Mouse (Mus musculus) embryonic fibroblast, embryonic 13.5 days (primary cell): ENCODE data around the gene Rabepk. TPM values are rescaled to one million over a fixed set of nuclear protein-coding genes. Genes with fewer than 3 reads are reported as not detected.
A peak's percentile ranks its signal among the peaks of the same experiment; 100 is the strongest.
"Not testable (repeated sequence)": the region's sequence is repeated elsewhere in the genome, so short reads cannot be mapped to it uniquely, and the experiment has no call there.

Experiments used
- H3K27ac ChIP-seq: 2 replicates; pipeline ENCODE4 v1.5.1; 2012; ENCODE audit warnings: low read length, control low read depth, inconsistent platforms; ENCODE audit not compliant: insufficient read depth
- H3K4me1 ChIP-seq: 2 replicates; pipeline ENCODE4 v1.6.1; 2011; ENCODE audit warnings: low read length; ENCODE audit not compliant: control insufficient read depth, insufficient read depth
- H3K4me3 ChIP-seq: 2 replicates; pipeline ENCODE4 v1.5.1; 2011; ENCODE audit warnings: mild to moderate bottlenecking, control low read depth, low read length; ENCODE audit not compliant: insufficient read depth
- CTCF ChIP-seq: IDR thresholded peaks from 2 replicates; pipeline ENCODE4 v1.5.1; 2011; ENCODE audit warnings: mild to moderate bottlenecking, control low read depth, low read length, moderate library complexity, borderline replicate concordance; ENCODE audit not compliant: insufficient read depth
- POLR2A ChIP-seq: IDR thresholded peaks from 2 replicates; pipeline ENCODE4 v1.6.1; 2011; ENCODE audit warnings: low read depth, mild to moderate bottlenecking, control low read depth, low read length, moderate library complexity
- polyA plus RNA-seq: library from polyadenylated mRNA; stranded (reverse); fragments of >200 nt; gene quantifications from 2 replicates; pipeline ENCODE4 v1.2.4, GENCODE M21; 2011; ENCODE audit warnings: low read depth; ENCODE audit not compliant: missing spikeins, insufficient read length

The Rabepk gene
- polyA plus RNA-seq, 1 experiment = 41.3 TPM

- Histone ChIP-seq H3K4me1 (peaks cover 10% of the 10 kb centered on the region), H3K27ac (peak overlapping the region; percentile 83), H3K4me3 (peak overlapping the region; percentile 94)
- TF ChIP-seq POLR2A (no peak), CTCF (no peak)
Observed at GRCm38 (mm10) chr2:34770951-34771350, 28.8 kb downstream of the Rabepk start.

GRCm38 (mm10) chr2:34770049-34770448 is 29.7 kb downstream of the Rabepk start:
- Histone ChIP-seq H3K27ac (peak overlapping the region; percentile 99), H3K4me1 (peaks cover 10% of the 10 kb centered on the region), H3K4me3 (no peak overlapping the region)
- TF ChIP-seq CTCF (no peak), POLR2A (peak; percentile 31; the same call in 1 of the 2 replicates)

- H3K4me3 ChIP-seq = no peak overlapping the region
- H3K4me1 ChIP-seq = peaks cover 6% of the 10 kb centered on the region; the same call in 1 of the 2 replicates
- TF ChIP-seq CTCF (no peak), POLR2A (no peak)
- no peak overlapping the region for H3K27ac ChIP-seq
Observed at GRCm38 (mm10) chr2:34764801-34765200, 34.9 kb downstream of the Rabepk start.

- Histone ChIP-seq H3K4me1 (peaks cover 6% of the 10 kb centered on the region; the same call in 1 of the 2 replicates), H3K4me3 (no peak overlapping the region), H3K27ac (no peak overlapping the region)
- TF ChIP-seq CTCF = no peak
- TF ChIP-seq POLR2A = no peak
Observed at GRCm38 (mm10) chr2:34762872-34763271, 36.8 kb downstream of the Rabepk start.

GRCm38 (mm10) chr2:34762174-34762573 is 37.5 kb downstream of the Rabepk start:
- Histone ChIP-seq H3K4me3 (no peak overlapping the region), H3K27ac (no peak overlapping the region), H3K4me1 (peaks cover 6% of the 10 kb centered on the region; the same call in 1 of the 2 replicates)
- TF ChIP-seq CTCF (no peak), POLR2A (no peak)

GRCm38 (mm10) chr2:34761272-34761671 is 38.4 kb downstream of the Rabepk start:
- not testable (repeated sequence) for H3K4me3 ChIP-seq, H3K4me1 ChIP-seq, H3K27ac ChIP-seq

- Histone ChIP-seq H3K4me3 (no peak overlapping the region), H3K4me1 (peaks cover 5% of the 10 kb centered on the region), H3K27ac (no peak overlapping the region)
- TF ChIP-seq POLR2A (no peak), CTCF (no peak)
Observed at GRCm38 (mm10) chr2:34757341-34757740, 42.4 kb downstream of the Rabepk start.

- TF ChIP-seq CTCF = no peak
- TF ChIP-seq POLR2A = no peak
- peak within 1 kb of the TSS; percentile 56 for H3K27ac ChIP-seq
- H3K4me3 ChIP-seq = peak within 1 kb of the TSS; percentile 92
- H3K4me1 ChIP-seq = peaks cover 5% of the 10 kb centered on the region
Observed at GRCm38 (mm10) chr2:34754551-34755358, 45.0 kb downstream of the Rabepk start, which contains the start of gene Gapvd1. Gene Gapvd1 (minus strand): TSS chr2:34755232.

GRCm38 (mm10) chr2:34753811-34754550 is 45.7 kb downstream of the Rabepk start:
- Histone ChIP-seq H3K27ac (peak overlapping the region; percentile 56), H3K4me1 (peaks cover 5% of the 10 kb centered on the region), H3K4me3 (peak overlapping the region; percentile 92)
- TF ChIP-seq POLR2A (peak; percentile 84), CTCF (no peak)

GRCm38 (mm10) chr2:34750245-34750644 is 49.5 kb downstream of the Rabepk start:
- no peak overlapping the region for H3K4me3 ChIP-seq
- no peak overlapping the region for H3K27ac ChIP-seq
- no peaks in the 10 kb centered on the region; the same call in 1 of the 2 replicates for H3K4me1 ChIP-seq

More at GRCm38 (mm10) chr2:34750245-34750644, 49.5 kb downstream of the Rabepk start:
- TF ChIP-seq CTCF (no peak), POLR2A (no peak)
